Comparison of ENCODE assay signal across 23 mouse cellular contexts in the genomic region with DNA sequence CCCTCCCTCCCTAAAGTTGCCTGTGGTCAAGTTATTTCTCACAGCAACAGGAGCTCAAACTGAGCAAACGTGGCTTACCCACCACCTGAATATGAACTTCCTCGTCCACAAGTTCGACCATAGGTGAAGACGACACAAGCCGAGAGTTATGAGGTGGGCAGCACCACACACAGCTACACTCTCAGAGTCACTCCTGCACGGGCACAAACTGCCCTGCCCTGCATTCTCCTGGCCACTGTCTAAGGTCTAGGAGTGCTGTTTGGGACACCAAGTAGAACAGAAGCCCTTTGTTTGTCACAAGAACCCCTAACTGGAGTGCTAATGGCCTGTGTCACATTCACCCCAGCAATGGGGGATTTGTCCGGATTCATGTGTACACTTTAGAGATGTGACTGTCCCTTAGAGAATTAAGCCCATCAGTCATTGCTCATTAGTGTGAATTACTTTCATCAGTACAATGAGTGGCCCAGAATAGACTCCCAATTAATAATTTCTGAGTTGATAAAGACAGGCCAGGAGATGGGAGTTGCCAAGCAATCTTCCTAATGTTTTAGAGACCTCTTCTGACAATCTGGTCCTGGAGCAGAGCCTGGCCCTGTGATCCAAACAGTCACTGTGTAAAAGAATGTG. TPM values are rescaled to one million over a fixed set of nuclear protein-coding genes. Genes with fewer than 3 reads are reported as not detected.
DNase-seq lines count a peak whose midpoint lies in the region; ATAC-seq and TF ChIP-seq lines count a peak whose summit lies in the region.
"Had no signal": no experiment of that assay in that cellular context is flagged by ENCODE, and none has a peak within 500 bp of the region (broad histone marks: within the 10 kb centered on the region; RNA-seq: fewer than 3 reads in every experiment).

No protein-coding gene starts in this region.

- H3K4me1 ChIP-seq in heart, embryonic 11.5 days (ENCODE audit: control insufficient read depth, insufficient read depth, low read length), result no peaks in the 10 kb centered on the region

- intact Hi-C loops in gastrocnemius, adult 2 months (cut with DNase I), result no loop called here

- H3K4me3 ChIP-seq in heart, embryonic 11.5 days (ENCODE audit: low read depth, low read length), result no peak overlapping the region
- no peak overlapping the region for H3K4me3 ChIP-seq in gastrocnemius, adult 2 months
- H3K4me3 ChIP-seq: forebrain, embryonic 10.5 days; forebrain, embryonic 13.5 days; heart, embryonic 12.5 days; heart, embryonic 15.5 days; hindbrain, embryonic 10.5 days; hindbrain, embryonic 15.5 days had no signal

- H3K9ac ChIP-seq in heart, embryonic 11.5 days (ENCODE audit: low read depth, low read length), result no peak overlapping the region
- H3K9ac ChIP-seq: forebrain, embryonic 13.5 days; heart, embryonic 12.5 days; heart, embryonic 15.5 days; hindbrain, embryonic 15.5 days had no signal

- no peaks in the 10 kb centered on the region for H3K36me3 ChIP-seq in heart, embryonic 11.5 days (ENCODE audit: control insufficient read depth, insufficient read depth, low read length)
- H3K36me3 ChIP-seq: forebrain, embryonic 10.5 days; heart, embryonic 12.5 days; heart, embryonic 15.5 days; hindbrain, embryonic 10.5 days; hindbrain, embryonic 15.5 days had no signal

- ATAC-seq in heart, embryonic 11.5 days (replicated peaks; ENCODE audit: insufficient number of reproducible peaks, low FRiP score, low TSS enrichment), result no peak
- ATAC-seq: activated CD4-positive, CD25-positive, alpha-beta regulatory T cell, adult 4 months; CD4-positive, CD25-positive, alpha-beta regulatory T cell, adult 4 months; forebrain, embryonic 13.5 days; intestine, embryonic 16.5 days had no signal

- TF ChIP-seq POLR2A in brain, embryonic 14.5 days (IDR thresholded peaks at IDR 0.05; ENCODE audit: borderline replicate concordance, extremely low read depth, insufficient read depth, insufficient read length, poor library complexity, severe bottlenecking), result no peak

- no peaks in the 10 kb centered on the region for H3K9me3 ChIP-seq in heart, embryonic 11.5 days (replicated peaks; ENCODE audit: control insufficient read depth, low read length)
- H3K9me3 ChIP-seq: forebrain, embryonic 10.5 days; forebrain, embryonic 13.5 days; heart, embryonic 12.5 days; heart, embryonic 15.5 days; hindbrain, embryonic 10.5 days; hindbrain, embryonic 15.5 days had no signal

- DNase-seq in heart, adult 11 months, result peak; percentile 82
- peak; percentile 73 for DNase-seq in Muller cell, postnatal 12 days (ENCODE audit: inconsistent ontology term)
- DNase-seq in brain, embryonic 14.5 days (ENCODE audit: low read depth), result peak; percentile 39
- DNase-seq in neural tube, embryonic 10.5 days (ENCODE audit: extremely low spot score, low spot score), result no peak
- no peak for DNase-seq in gastrocnemius, adult 2 months
- DNase-seq: adrenal gland, postnatal 10 days; adrenal gland, postnatal 36 days; cerebellum, adult 11 months; gastrocnemius, postnatal 36 days; heart, postnatal 10 days; heart, postnatal 36 days; kidney, adult 18-20 months had no signal

- WGBS in heart, embryonic 11.5 days (ENCODE audit: insufficient replicate concordance), result 79% methylated on average over 7 of the region's 7 CpGs

- H3K4me2 ChIP-seq in heart, embryonic 11.5 days, result no peak overlapping the region
- H3K4me2 ChIP-seq: forebrain, embryonic 13.5 days; heart, embryonic 12.5 days; heart, embryonic 15.5 days; hindbrain, embryonic 15.5 days had no signal

- peaks cover 14% of the 10 kb centered on the region for H3K27me3 ChIP-seq in heart, embryonic 11.5 days (ENCODE audit: control insufficient read depth, insufficient read depth, low read length)

- TF ChIP-seq CTCF in brain, embryonic 14.5 days (IDR thresholded peaks at IDR 0.05; ENCODE audit: borderline replicate concordance, extremely low read depth, insufficient read depth, insufficient read length), result no peak
- no peak for TF ChIP-seq CTCF in gastrocnemius, adult 2 months (IDR thresholded peaks at IDR 0.05)

- H3K27ac ChIP-seq in heart, embryonic 11.5 days (ENCODE audit: low read depth, low read length), result no peak overlapping the region
- H3K27ac ChIP-seq in gastrocnemius, adult 2 months, result no peak overlapping the region
- H3K27ac ChIP-seq: forebrain, embryonic 10.5 days; forebrain, embryonic 13.5 days; heart, embryonic 15.5 days; hindbrain, embryonic 10.5 days; hindbrain, embryonic 15.5 days had no signal

RNA-seq across cellular contexts. Expression of gene Ust, which starts 2.3 kb away (rescaled TPM):
- 2.5 and 2.9 TPM in 2 replicates for polyA plus RNA-seq in heart, embryonic 11.5 days (2014; fragmentation: Nextera tagmentation; extraction: Ambion mirVana)
- polyA plus RNA-seq in brain, embryonic 14.5 days (2012; rRNA removed), result 3.7 and 4.4 TPM in 2 replicates
- total RNA-seq in gastrocnemius, adult 2 months (2021), result 1 to 10 TPM in 1 of 2 experiments, under 1 TPM in 1; 0.99 to 1.8 TPM
- total RNA-seq: MEL had no signal

Comparison
In these comparisons a context has a peak if more than half of its experiments do, and no peak if none do; other contexts are left out.
1. DNase-seq: peak in heart, adult 11 months (single experiment), Muller cell, postnatal 12 days (single experiment) and brain, embryonic 14.5 days (single experiment); none in neural tube, embryonic 10.5 days (single experiment) and gastrocnemius, adult 2 months (single experiment).